Mouse (Mus musculus): ENCODE results near the gene Trib3.

Gene Trib3

DNA sequence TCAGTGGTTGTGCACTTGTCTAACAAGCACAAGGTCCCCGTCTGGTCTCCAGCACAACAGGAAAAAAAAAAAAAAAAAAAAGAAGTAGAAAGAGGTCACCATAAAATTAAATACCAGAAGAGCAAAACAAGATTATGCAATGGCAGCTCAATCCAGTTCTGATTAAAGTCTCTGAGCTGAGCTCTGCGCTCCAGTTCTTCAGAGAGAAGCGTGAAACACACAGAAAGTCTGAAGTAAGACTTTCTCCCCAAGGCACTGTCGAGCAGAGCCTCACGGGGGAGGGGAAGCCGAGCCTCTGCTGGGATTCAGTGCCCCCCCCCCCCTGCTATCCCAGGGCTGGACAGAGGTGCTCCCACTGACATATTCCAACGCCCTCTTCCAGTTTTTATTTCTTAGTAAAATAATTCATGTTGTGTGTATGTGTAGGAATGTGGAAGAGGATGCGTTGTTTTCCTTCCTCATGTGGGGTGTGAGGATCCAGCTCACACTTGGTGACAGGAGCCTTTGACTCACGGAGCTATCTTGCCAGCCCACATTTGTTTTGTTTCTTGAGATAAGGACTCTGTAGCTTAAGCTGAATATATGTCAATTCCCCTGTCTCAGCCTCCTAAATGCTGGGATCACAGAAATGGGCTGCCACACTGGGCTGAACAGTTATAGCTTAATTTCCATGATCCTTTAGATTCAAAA lies 3.1 kb upstream of the Trib3 start:
- no peak for DNase-seq (ENCODE audit: low read depth)

GRCm38 (mm10) chr2:152345393-152345792 lies 1.6 kb upstream of the Trib3 start:
- no peak for DNase-seq (ENCODE audit: low read depth)

GRCm38 (mm10) chr2:152344909-152345308 lies 1.1 kb upstream of the Trib3 start:
- no peak for DNase-seq (ENCODE audit: low read depth)

DNA sequence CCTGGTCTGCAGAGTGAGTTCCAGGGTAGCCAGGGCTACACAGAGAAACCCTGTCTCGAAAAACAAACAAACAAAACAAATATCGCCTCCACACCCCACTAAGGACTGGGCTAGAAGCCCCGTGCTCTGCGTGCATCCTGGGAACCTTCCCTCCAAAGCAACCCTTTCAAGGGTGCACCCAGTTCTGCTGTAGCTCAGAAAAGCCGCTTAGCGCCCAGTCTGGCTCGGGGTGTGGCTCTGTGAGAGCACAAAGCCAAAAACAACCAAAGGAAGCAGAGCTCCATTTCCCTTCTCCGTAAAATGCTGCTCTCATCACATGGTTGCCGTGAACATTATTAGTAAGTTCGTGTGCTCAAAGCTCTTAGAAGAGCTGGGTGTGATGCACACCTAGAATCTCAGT lies 529 bp upstream of the Trib3 start:
- DNase-seq (ENCODE audit: low read depth) = peak; percentile 62

- no peak for DNase-seq (ENCODE audit: low read depth)
Measured at GRCm38 (mm10) chr2:152339631-152340179, 4.1 kb downstream of the Trib3 start.

GRCm38 (mm10) chr2:152338319-152338718 lies 5.5 kb downstream of the Trib3 start:
- no peak for DNase-seq (ENCODE audit: low read depth)

- DNase-seq (ENCODE audit: low read depth) = no peak
Measured at GRCm38 (mm10) chr2:152337591-152338212, 6.1 kb downstream of the Trib3 start.

DNA sequence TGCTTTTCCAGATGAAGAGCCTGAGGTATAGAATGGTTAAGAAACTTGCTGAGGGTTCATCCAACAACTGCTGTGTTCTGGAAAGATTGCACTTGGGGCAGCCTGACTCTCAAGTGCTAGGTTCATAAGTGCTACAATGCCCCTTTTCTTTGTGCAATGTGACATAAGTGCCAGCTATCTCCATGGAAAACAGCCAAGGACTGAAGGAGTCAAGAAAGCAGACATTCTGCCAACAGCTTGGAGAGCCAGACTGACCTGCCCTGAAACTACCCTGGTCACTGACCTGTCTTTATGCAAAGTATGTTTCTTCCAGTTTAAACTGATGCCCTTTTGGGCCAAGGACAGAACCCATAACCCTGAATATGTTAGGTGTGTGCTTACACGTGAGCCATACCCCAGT lies 7.0 kb downstream of the Trib3 start:
- no peak for DNase-seq (ENCODE audit: low read depth)

DNA sequence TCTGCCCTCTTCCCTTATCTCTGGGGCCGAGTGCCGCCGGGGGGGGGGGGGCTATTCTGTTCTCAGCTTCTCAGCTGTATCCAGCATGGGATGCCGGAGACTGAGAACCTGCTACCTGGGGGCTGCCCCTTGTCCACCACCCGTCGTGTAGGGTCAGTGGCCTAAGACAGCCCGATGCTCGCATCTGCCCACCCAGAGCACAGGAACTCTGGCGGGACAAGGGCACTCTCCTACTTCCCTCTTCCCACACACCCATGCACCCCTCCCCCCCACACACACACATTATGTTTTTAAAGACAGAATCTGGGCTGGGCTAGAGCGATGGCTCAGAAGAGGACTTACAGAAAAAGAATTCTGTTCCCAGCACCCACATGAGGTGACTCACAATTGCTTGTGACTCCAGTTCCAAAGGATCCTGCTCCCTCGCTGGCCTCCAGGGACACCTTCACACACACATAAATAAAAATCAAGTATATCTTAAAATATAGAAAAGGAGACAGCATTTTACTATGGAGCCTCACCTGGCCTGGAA lies 8.5 kb downstream of the Trib3 start:
- no peak for DNase-seq (ENCODE audit: low read depth)

- DNase-seq (ENCODE audit: low read depth) = peak; percentile 35
Measured at GRCm38 (mm10) chr2:152333345-152334006, 10.4 kb downstream of the Trib3 start.

- peak; percentile 97 for DNase-seq (ENCODE audit: low read depth)
Measured at GRCm38 (mm10) chr2:152332101-152332825, 11.6 kb downstream of the Trib3 start, which contains the start of gene Rbck1. TSS of gene Rbck1 (minus strand) at chr2:152332653.

- peak; percentile 34 for DNase-seq (ENCODE audit: low read depth)
Measured at GRCm38 (mm10) chr2:152330858-152331423, 12.9 kb downstream of the Trib3 start.

- DNase-seq (ENCODE audit: low read depth) = no peak
Measured at GRCm38 (mm10) chr2:152327980-152328379, 15.9 kb downstream of the Trib3 start.

GRCm38 (mm10) chr2:152326654-152327053 lies 17.2 kb downstream of the Trib3 start:
- no peak for DNase-seq (ENCODE audit: low read depth)

DNA sequence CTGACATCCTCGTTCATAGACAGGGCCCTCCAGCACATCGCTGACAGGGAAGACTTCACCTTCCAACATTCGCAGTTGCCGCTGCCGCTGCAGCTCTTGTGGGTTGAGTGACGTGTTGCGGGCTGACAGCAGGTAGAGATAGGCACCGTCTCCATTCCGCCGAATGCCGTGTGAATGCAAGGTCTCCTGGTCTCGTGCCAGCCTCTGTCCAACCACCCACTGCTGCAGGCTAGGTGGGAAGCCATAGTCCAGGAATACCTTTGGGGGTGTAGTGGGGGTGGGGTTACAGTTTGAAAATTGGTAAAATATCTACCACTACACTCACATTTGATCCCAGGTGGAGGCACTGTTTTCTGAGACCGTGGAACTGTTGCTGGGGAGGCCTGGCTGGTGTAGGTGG lies 17.7 kb downstream of the Trib3 start:
- DNase-seq (ENCODE audit: low read depth) = no peak

GRCm38 (mm10) chr2:152324842-152325241 lies 19.0 kb downstream of the Trib3 start:
- DNase-seq (ENCODE audit: low read depth) = no peak

DNA sequence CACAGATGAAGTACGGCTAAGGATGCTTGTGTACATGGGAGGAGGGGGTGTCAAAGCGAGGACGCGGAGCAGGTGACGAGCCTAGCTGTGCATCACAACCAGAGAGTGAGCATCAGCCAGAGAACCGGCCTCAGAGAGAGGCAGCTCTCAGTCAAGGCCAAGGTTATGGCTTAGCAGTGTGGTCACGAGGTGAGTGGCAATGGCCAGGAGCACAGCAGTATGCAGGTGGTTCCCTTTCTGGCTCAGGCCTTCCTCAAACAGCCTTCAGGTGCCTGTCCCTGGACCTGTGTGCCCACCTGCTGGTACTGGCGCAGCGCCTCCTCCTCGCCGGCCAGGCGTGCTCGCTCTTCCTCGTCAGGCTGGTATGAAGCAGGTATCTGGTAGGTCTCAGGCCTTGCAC lies 19.9 kb downstream of the Trib3 start:
- no peak for DNase-seq (ENCODE audit: low read depth)

DNA sequence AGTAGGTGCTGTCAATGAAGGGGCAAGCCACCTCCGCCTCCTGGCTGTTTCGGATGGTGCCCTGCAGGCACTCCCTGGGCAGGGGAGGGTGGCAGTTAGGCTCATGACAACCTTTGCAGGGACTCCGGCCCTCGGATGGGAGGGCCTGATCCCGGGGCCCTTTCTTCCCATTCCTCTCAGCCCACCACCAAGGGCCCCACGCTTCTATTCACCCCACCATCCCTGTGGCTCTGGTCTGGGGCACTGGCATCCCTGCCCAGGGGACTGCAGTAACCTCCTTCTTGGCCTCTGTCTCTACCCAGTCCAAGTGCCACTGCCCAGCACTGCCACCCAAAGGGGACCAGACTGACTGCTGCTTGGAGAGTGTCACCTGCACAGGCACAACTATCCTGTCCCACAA lies 21.6 kb downstream of the Trib3 start:
- DNase-seq (ENCODE audit: low read depth) = no peak

DNA sequence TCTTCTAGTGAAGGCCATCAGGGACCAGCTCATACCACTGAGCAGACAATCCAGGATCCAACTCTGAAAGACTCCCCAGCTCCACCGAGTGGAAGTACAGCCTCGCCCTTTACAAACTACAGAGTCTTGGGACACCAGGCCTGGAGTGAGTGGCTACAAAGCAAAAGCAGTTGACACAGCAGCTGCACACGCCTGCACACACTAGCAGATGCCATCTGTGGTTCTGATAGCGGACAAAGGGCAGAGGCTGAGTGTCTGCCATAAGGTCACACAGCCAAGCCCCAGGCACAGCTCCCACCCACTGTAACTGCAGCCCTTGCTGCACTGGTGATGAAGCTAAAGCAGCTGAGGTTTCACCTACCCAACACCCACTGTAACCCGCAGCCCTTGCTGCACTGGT lies 22.3 kb downstream of the Trib3 start:
- no peak for DNase-seq (ENCODE audit: low read depth)

- no peak for DNase-seq (ENCODE audit: low read depth)
Measured at GRCm38 (mm10) chr2:152317054-152317453, 26.8 kb downstream of the Trib3 start.

DNA sequence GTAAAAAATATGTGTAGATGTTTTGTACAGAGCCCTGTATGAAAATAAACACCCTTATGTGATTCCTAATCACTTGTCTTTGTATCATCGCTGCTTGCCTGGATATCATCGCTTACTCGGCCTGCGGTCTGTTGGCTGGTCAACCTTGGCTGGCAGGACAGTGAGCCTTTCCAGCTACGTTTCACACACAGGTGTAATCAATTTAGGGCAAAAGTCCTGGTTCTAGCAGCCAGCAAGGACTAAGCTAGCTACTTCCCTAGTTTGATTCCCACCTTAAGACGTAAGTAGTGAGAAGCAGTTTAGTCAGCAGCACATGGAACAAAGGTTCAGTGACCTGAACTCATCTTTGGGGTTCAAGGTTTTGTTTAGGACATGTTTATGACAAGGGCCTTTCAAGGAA lies 29.9 kb downstream of the Trib3 start:
- DNase-seq (ENCODE audit: low read depth) = no peak

DNA sequence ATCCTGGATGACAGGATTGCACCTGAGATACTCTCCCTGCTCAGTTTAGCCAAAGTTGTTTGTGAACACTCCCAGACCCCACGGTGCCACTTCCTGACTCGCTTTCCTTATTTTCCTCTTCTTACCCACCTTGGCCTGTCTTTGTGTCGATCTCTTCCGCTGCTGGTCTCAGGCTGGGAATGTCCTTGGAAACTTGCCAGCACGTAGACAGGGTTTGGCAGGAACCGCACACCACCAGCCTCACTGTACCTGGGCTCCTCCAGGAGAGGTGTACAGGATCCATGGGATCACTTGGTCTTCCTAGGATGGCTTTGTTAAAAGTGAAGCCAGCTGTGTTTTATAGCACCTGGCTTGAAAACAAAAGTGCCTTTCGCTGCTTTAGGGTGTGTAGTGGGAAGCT lies 30.8 kb downstream of the Trib3 start:
- no peak for DNase-seq (ENCODE audit: low read depth)

Data from induced T-regulatory cell, adult 2 months (primary cell).